Mouse (Mus musculus): Measurements from ENCODE around the gene Adora2b. TPM values are rescaled to one million over a fixed set of nuclear protein-coding genes. Genes with fewer than 3 reads are reported as not detected.
"Not testable (repeated sequence)": the region's sequence is repeated elsewhere in the genome, so short reads cannot be mapped to it uniquely, and the experiment has no call there.

Adora2b gene
- total RNA-seq, 2 experiments from 2014 or later: 0.84 TPM; not detected in 1

DNA sequence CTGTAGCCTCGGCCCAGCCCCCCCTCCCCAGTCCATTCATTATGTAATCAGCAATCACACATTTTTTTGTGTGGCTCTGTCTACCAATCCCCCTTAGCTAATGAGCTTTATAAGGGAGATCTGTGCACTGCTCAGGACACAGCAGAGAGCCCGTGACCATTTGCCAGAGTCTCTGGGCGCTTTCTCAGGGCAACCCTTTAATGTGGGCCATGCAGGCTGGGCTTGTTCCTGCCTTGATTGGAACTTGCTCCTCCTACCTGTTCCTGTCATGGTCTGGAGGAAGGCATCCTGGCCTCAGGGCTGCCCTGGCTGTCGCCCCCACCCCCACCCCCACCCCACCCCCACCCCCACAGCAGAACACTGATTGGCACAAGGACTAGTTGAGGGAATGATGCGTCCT is 10.4 kb downstream of the Adora2b start:
- ATAC-seq (replicated peaks; ENCODE audit: low FRiP score, poor library complexity, severe bottlenecking): no peak

DNA sequence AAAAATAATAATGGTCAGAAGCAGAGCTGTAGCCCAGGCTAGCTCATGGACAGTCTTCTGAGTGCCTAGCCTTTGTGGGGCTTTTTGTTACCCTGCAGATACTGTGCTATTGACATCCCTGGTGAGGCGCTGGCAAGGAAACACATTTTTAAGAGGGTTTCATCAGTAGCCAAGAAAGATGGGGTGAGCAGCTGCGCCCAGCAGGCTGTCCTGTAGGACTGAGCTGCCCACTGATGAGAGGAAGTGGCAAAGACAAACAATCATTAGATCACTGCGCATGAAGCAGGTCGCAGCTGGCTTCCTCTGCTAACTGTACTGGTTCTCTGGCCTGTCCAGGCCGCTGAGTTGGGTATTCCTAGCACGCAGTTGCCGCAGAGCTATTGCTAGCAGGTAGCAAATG is 14.8 kb downstream of the Adora2b start:
- no peak for ATAC-seq (replicated peaks; ENCODE audit: low FRiP score, poor library complexity, severe bottlenecking)

DNA sequence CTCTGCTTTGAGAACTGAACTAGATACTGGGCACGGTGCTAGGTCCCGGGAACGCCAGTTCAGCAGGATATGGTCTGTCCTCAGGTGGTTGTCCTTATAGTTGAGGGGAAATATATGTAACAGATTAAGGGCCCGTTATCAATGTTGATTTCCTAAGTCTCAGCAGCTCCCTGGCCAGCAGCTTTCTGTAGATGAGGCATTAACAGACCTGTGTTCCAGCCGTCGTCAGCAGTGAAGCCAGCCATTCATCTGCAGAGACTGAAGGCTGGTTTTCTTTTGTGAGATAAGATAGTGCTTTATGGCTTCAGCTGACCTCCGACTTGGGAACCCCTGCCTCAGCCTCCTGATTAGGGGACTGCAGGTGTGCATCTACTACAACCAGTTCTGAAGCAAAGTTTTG is 15.2 kb downstream of the Adora2b start:
- ATAC-seq (replicated peaks; ENCODE audit: low FRiP score, poor library complexity, severe bottlenecking): no peak

DNA sequence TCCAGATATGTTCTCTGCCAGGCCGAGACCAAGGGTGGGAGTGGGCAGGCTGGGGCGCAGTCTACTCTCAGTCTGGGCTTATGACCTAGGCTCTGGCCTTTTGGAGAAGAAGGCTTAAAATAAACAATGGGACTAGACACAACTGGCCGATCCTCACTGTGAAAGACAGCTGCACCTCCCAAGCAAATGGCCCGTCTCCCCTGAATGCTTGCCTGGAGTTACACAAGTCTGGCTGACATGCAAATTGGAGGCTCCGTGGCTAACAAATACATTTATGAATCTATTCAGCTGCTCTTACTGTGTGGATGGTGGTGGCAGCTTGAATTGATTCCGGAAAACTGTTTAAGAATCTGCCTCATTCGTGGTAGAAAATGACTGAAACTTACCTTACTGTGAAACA is 16.9 kb downstream of the Adora2b start:
- ATAC-seq (replicated peaks; ENCODE audit: low FRiP score, poor library complexity, severe bottlenecking): no peak

DNA sequence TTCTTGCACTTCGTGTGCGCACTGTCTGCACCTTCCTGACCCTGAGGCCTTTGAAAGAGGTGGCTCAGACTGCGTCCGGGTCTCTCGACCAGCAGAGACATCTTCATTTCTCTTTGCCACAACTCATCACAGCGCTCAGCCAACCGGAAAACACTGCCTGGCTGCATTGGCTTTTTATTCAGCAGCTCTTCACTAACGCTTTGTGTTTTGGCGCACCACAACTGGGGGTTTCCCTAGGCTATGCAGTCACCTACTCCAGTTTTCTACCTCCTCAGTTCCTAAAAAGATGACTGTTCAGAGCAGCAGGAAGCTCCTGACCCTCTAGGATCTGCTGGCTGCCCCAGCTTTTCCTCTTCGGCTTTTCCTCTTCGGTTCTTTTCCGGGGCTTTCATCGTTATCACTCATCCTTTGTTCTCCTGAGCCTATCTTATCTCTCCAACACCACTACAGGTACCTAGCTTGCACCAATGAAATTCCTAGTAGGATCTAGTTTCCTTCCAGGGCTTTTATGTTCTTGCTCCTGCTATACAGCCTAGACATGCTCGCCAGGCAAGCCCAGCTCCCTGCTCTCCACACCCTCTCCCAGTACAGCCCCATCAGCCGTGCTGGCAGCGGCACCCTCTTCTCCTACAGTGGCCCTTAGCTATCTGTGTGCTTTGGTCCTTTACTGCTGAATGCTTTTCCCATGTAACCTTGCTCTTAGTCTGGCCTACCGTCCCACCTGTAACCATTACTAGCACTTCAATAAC is 17.9 kb downstream of the Adora2b start:
- ATAC-seq (replicated peaks; ENCODE audit: low FRiP score, poor library complexity, severe bottlenecking): no peak

DNA sequence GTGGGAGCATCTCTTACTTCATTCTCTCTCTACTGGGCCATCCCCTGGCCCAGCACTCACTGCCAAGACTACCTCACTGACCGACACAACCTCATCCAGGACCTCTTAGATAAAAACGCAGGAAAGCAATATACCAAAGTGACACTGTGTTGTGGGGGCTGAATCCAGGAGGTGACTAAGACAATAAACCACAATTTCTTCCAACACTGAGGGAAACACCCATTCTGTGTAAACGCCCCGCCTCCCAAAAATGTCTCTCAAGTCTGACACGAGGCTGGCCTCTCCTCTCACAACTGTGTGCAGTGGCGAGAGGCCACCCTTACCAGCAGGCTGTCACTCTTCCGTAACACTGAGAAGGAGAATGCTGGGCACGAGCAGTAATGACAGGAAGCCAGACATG is 19.6 kb downstream of the Adora2b start:
- ATAC-seq (replicated peaks; ENCODE audit: low FRiP score, poor library complexity, severe bottlenecking): no peak

DNA sequence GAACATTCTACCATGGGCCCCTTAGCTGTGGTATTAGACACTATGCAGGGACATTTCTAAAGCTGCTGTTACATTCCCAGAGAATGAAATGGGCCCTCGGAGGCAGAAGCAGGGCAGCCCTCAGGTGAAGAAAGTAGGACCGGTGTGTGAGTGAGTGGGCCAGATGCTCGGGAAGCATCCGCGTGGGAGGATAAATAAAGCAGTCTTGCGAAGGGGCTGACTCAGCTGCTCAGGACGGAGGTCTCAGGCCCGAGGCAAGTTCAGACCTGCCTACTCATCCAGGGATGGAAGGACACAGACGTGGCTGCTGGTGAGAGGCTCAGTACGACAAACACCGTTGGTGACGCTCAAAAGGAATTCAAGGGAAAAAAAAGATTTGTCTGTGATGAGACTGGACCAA is 20.3 kb downstream of the Adora2b start:
- no peak for ATAC-seq (replicated peaks; ENCODE audit: low FRiP score, poor library complexity, severe bottlenecking)

DNA sequence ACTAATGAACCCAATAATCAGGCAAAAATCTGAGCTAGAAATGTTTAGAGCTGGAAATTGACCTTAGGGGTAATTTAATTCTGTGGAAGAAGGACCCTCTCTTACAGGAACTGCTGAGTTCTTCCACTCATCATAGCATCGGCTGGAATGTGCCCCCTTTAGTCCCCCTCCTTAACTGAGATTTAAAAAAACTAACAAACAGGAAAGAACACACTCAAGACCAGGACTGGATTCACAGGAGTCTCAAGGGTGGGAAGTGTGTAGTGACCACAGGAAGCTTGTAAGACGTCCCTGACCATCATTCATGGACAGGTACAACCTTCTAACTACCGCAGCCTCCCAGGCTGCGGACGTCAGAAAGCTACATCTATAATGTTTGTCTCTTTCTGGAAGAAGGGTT is 22.1 kb downstream of the Adora2b start:
- no peak for ATAC-seq (replicated peaks; ENCODE audit: low FRiP score, poor library complexity, severe bottlenecking)

DNA sequence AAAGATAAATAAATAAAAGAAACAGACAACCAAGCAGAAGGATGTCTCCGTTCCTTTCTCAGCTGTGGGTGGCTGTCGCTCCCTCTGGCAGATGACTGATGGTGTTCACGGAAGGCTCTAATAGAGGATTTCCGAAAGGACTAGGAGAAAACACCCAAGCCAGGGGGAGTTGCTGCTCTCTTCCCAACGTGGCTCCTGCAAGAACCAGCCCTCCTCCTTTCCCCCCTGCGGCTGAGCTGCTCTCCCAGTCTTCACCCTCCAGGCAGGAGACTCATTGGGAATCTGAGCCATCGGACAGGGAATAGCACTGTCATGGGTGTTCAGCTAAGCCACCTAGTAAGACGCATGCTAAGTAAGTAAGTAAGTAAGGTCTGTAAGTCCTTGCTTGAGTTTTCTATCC is 28.3 kb downstream of the Adora2b start:
- ATAC-seq (replicated peaks; ENCODE audit: low FRiP score, poor library complexity, severe bottlenecking): no peak

DNA sequence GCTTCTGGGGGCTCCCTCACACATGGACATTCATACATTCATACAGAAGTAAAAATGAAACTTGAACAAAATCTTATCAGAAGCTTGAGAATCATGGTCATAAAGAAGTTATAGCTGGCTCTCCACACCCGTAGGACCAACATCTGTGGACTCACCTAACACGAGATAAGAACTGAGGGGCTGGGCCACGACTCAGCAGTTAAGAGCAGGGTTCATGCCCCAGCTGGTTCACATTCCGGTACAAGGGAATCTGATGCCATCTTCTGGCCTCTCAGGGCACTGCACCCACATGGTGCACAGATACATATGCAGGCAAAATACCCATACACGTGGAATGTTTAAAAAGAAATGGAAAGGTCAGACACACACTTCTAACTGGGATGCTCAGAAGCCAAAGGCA is 29.2 kb downstream of the Adora2b start:
- peak; percentile 62 for ATAC-seq (replicated peaks; ENCODE audit: low FRiP score, poor library complexity, severe bottlenecking)

DNA sequence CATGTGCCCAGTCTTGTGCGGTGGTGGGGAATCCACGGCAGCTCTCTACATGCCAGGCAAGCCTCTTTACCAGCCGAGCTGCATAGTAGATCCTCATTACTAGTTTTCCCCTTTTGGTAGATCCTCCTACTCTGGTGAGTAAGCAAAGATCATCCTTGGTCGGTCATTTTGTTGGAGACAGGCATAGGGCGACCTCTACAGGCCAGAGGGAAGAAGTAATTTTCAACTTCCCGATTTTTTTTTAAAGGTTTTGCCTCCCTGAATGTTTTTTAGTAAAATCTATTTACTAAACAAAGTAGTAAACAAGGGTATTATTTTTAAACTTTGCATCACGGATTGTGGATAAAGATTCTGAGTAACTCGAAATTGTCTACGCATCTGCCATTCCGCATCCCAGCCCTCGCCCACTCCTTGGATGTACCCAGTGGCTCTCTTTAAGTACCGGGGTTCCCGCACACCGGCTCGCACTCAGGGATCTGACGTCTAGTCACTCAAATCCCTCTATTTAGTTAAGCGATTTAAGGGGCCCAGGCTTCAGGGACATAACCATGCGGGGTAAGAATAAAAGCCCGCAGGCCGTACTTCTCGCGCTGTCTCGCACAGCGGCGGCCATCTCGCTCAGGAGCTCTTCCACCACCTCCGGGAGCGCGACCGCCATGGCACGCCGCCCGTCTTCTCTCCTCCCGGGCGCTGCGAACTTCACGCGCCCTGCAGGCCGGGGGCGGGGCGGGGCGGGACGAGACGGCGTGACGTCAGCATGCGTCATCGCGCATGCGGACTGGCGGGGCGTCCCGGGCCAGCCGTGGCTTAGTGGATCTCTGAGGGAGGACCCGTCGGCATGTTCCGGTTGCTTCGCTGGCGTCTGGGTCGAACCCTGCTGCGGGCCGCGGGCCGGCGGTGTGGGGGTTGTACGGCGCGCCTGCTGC is 32.2 kb downstream of the Adora2b start, which contains the start of the genes Zswim7 and Ttc19:
Zswim7 (minus strand) TSS at position 701 of the 926 bp plus-strand sequence.
Ttc19 (plus strand) TSS at position 799 of the 926 bp plus-strand sequence.
- ATAC-seq (replicated peaks; ENCODE audit: low FRiP score, poor library complexity, severe bottlenecking): peak; percentile 88

DNA sequence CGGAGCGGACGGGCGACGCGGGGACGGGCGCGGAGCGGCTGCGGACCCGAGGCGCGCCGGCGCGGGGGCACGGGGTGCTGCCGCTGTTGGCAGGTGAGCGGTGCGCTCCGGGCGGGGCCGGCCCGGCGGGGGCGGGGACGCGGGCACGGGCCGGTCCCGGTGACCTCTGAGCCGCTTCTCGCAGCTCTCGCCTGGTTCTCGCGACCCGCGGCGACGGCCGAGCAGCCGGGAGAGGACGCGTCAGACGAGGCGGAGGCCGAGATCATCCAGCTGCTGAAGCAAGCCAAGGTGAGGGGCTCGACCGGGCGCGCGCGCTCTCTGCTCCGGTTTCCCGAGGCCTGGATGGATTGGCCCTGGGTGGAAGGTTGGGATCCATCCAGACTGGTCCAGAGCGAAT is 32.8 kb downstream of the Adora2b start:
- ATAC-seq (replicated peaks; ENCODE audit: low FRiP score, poor library complexity, severe bottlenecking): peak; percentile 64

DNA sequence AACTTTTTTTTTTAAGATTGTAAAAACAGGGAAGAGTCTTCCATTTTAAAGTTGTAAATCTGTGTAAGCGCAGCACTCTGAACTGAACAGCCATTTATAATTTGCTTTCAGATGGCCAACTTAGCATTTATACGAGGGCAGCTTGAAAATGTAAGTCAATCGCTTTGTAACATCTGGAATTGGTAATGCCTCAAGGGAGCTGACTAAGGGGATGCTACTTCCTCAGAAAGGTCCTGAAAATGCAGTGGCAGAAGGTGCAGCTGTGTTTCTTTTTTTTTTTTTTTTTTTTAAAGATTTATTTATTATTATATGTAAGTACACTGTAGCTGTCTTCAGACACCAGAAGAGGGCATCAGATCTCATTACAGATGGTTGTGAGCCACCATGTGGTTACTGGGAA is 35.2 kb downstream of the Adora2b start:
- not testable (repeated sequence) for ATAC-seq (replicated peaks; ENCODE audit: low FRiP score, poor library complexity, severe bottlenecking)

DNA sequence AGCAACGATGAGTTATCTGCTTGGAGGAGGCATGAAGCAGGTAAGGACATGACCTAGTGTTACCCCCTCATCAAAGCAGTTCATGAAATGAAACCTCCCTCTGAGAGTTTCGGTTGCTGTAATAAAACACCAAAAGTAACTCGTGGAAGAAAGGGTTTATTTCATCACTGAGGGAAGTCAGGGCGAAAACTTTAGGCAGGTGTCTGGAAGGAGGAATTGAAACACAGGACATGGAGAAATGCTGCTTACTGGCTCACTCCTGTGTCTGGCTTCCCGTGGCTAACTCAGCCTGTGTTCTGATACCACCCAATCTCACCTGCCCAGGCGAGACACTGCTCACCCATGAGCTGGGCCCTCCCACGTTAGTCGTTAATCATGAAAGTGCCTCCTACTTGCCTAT is 36.2 kb downstream of the Adora2b start:
- no peak for ATAC-seq (replicated peaks; ENCODE audit: low FRiP score, poor library complexity, severe bottlenecking)

DNA sequence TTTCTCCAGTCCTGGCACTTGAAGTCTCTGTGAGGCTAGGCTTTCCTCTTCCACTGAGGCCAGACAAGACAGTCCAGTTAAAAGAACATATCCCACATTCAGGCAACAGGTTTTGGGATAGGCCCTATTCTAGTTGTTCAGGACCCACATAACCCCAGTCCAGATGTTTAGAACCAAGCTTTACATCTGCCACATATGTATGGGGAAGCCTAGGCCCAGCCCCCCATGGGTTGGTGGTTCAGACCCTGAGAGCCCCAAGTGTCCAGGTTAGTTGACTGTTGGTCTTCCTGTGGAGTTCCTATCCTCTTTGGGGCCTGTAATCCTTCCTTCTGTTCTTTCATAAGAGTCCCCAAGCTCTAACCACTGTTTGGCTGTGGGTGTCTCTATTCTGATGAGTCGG is 38.9 kb downstream of the Adora2b start:
- no peak for ATAC-seq (replicated peaks; ENCODE audit: low FRiP score, poor library complexity, severe bottlenecking)

DNA sequence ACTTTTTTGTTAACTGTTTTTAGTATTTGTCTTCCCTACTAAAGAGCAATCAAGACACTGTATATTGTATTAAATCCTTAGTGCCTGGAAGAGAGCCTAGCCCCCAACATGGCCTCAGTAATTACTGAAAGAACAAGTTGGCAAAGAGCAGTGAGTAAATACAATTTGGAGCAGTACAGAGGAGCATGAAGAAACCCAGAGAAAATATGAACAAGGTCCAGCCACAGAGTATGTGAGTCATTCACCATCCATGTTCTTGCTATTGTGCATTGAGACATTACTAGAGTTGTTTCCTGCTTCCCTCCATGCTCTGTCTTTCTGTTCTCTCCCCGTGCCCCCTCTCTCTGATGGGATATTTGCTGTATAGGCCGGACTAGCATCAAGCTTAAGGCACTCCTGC is 45.3 kb downstream of the Adora2b start:
- ATAC-seq (replicated peaks; ENCODE audit: low FRiP score, poor library complexity, severe bottlenecking): no peak

DNA sequence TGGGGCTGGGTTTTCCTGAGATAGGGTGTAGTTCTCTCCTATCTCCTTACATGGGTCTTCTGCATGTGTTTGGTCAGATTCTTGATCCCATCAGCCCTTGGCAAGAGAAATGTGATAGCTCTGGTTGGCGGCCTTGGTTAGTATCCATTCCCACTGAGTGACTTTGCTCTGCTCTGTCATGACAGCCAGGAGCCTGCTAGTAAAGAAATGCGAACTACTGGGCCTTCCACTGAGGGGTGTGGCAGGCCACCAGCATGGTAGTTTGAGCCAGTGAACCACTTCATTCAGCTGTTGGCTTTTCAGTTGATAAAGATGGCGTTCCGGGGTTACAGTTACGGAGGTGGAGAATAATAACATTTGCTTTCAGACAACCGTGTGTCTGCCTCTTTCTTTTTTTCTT is 50.1 kb downstream of the Adora2b start:
- ATAC-seq (replicated peaks; ENCODE audit: low FRiP score, poor library complexity, severe bottlenecking): no peak

DNA sequence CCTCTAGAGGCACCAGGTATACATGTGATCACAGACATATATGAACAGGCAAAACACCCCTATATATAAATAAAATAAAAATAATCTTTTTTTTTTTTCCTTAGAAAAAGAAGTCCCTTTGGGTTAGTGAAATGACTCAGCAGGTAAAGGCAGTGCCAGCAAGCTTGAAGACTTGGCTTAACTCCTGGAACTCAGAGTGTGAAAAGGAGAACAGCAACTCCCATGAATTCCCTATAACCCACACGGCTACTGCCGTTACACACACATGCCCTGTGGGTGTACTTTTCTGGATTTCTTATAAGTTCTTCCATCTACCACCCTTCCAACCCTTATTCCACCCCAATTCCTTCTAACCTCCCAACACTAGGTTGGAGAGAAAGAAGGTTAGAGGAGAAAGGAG is 57.1 kb downstream of the Adora2b start:
- ATAC-seq (replicated peaks; ENCODE audit: low FRiP score, poor library complexity, severe bottlenecking): no peak

DNA sequence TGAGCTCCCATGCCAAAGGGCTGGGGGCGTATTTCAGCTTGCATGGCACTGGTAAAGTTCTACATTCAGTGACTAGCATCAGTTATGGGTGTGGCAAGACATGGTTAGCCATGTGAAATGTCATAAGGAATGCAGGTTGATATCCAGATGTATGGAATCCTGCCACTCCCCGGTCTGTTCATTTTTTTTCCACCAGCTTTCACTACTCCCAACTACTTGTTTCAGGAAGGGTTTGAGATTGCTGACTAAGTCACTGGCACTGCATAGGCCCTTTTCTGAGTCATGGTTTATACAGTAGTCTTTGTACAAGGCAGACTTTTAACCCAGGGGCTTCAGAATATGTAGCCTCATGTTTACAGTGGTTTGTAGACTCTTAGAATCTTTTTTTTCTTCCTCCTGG is 60.5 kb downstream of the Adora2b start:
- no peak for ATAC-seq (replicated peaks; ENCODE audit: low FRiP score, poor library complexity, severe bottlenecking)

DNA sequence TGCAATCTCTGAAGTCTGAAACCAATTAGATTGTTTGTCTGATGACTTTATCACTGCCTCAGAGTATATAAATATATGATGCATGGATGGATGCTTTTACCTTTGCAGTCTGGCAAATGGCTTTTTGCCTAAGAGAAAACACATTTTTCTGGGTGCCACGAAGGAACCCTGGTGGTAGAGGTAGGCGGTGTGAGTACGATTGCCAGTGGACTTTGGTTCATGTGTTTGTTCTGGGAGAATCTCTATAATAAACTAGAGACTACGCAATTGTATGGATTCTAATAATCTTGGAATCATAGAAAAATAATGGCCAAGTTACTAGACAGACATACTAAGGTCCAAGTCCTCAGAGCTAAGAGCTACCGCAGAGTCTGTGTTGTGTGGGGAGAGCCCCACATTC is 66.2 kb downstream of the Adora2b start:
- ATAC-seq (replicated peaks; ENCODE audit: low FRiP score, poor library complexity, severe bottlenecking): no peak
